Mouse (Mus musculus) frontal cortex, adult (tissue): ENCODE measurements around the gene Lmf1.
A peak's percentile ranks its signal among the peaks of the same experiment; 100 is the strongest.

Source experiments
- ATAC-seq: cut with Nextera tagmentation; 2 replicates; pipeline ENCODE4 v1.9.2; 2017; ENCODE audit warnings: mild to moderate bottlenecking, moderate library complexity, mixed read lengths; ENCODE audit not compliant: low TSS enrichment

The Lmf1 gene

DNA sequence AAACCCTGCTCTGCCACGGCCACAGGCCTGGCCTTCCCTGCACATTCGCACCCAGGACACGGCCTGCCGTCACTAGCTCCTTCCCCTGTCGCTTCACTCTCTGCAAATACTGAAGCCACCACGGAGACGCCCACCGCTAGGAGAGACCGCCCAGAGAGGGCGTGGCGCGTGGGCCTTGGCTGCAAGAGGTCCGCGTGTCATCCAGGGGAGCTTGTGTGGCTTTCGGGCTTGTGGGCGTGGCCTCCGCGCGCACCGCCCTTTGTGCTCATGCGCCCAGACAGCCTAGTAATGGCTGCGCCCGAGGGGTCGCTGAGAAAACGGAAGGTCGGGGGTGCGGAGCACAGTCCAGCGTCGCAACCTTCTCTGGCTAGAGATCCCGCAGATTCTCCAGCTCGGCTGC is at the start of gene Lmf1:
Gene Lmf1 (plus strand): TSS at position 166 of the 400 bp plus-strand sequence.
- peak; percentile 87 for ATAC-seq

DNA sequence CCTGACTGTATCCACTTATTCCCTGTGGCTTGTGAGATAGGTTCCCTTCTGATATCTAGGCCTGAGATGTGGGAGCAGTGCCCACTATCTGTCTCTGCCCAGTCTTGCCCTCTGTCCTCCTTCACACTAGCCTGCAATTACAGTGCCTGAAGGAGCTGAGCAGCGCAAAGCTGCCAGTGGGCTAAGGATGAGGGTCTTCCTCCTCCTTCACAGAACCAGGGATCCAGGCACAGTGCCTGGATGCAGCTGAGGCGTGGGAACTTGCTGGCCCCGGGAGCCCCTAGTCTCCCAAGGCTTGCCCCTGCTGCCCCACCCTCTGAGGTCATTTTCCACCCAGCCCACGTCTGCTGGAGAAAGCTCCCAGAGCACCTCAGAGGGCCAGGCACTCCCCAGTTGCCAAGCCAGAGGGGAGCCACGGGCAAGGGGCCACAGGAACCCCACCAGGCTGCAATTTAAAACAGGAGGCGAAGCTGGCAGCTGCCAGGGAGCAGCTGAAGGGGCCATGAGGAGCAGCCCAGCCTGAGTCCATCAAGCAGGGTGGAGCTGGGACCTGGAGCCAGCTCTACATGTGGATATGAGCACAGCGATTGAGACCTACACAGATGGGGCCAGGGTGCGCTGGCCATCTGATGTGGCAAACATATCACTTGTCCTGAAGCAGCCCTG is 48.4 kb upstream of the Lmf1 start:
- no peak for ATAC-seq

DNA sequence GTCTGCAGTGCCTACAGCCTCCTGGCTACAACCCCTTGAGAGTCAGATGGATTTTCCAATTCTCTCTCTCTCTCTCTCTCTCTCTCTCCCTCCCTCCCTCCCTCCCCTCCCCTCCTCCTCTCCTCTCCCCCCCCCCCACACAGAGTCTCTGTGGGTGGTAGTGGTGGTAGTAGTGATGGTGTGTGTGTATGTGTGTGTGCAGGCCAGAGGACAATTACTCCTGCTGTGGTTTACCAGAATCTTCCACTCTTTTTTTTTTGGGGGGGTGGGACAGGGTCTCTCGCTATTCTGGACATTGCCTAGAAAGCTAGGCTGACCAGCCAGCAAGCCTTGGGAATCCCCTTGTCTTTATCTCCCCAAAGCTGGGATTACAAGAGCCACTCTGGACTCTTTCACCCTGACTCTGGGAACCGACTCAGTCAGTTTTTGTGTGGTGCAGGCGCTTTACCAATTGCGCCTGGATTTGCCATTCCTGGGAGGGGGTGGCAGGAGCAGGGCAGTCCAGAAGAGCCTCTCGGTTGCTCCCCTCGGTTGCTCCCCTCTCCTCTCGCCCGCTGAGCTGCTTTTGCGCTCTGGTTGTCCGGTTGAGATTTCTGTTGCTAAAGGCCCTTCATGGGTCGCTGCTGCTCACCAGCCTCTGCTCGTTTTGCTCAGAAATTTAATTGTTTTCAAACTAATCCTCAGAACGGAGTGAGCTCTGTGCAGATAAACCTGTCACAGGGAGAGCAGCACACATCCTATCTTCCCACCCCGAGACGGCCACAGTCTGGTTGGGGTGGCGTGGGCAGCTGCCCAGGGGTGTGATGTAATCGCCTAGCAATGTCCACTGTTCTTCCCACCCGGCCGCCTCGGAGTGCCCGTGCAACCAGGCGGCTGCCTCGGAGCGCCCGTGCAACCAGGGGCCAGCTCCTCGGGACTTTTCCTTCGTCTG is 39.7 kb upstream of the Lmf1 start:
- ATAC-seq = peak; percentile 88; the same call in 1 of the 2 replicates

DNA sequence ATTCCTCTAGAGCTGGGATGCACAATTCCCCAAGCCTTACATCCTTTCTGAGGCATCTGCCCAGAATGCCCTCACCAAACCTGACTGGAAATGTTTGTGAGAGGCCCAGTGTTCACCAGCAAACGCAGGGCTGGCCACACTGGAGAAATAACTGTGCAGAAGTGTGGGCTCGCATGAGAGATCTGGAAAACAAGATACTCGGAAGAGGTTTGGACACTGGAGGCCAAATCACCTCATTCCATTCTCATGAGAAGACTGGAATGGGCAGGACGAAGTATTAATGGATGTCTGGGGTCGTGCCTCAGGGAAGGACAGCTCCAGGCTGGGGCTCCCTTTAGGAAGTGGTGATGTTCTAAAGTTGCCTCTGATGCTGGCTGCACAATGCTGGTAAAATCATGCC is 38.2 kb upstream of the Lmf1 start:
- no peak for ATAC-seq

DNA sequence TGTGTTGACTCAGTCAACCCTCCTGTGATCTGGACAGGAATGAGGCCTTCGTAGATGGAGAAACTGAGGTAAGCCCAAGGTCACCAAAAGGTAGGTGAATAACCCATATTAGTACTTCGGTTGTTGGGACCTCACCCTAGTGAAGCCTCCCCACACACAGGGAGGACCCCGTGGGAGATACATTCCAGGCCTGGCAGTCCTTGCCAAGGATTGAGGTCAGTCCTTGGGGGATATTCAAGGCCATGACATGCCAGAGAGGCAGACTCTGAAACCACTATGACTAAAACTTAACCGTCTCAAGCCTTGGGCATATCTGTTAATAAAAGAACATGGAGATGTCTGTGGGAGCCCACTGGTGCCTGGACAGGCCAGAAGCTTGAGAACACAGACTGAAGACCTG is 37.1 kb upstream of the Lmf1 start:
- ATAC-seq = no peak

DNA sequence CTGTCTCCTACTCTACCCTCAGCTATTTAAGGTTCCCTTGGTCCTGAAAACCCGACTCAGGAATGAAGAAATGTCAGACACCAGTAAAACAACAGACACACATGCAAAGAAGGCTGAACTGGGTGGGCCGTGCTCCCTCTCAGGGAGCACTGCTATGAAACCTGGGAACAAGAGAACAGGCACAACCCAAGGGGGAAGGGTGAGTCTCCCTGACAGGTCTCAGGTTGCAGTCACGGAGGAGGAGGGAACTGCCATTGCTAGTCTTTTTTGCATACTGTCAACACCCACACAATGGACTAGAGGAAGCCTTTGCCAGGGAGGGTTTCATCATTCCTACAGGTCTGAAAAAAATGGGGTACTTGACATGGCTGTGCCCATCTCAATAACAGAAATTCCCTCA is 31.9 kb upstream of the Lmf1 start:
- peak; percentile 13; the same call in 1 of the 2 replicates for ATAC-seq

DNA sequence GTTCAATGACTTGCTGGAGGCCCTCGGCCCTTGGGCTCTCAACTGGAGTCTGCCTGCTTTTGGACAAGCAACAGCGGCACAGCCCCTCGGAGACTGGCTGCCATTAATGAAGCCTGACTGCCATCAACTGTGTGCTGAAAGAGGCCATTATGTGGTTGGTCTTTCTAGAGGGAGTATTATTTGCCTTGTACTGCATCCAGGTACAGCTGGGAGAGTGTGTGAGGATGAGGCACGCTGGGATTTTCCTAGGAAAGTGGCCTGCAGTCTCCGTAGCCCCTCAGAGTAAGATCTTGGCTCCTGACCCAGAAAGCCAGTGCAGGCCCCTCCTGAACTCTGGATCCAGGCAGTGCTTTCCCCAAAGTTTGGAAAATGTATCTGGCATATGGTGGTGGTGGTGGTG is 28.9 kb upstream of the Lmf1 start:
- ATAC-seq = no peak

DNA sequence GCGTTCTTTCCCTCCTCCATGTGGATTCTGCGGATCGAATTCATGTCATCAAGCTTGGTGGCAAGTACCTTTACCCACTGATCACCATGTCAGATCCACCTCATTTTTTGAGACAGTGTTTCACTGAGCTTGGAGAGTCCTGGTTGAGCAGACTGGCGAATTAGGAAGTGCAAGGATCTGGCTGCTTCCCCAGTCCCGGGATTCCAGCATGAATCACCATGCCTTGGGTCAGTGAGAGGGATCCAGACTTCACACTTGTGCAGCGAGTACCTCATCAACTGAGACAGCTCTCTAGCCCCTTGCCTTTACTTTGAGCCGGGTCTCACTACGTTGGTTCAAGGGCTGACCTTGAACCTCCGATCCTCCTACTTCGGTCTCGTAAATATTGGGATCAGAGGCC is 27.6 kb upstream of the Lmf1 start:
- ATAC-seq = no peak

DNA sequence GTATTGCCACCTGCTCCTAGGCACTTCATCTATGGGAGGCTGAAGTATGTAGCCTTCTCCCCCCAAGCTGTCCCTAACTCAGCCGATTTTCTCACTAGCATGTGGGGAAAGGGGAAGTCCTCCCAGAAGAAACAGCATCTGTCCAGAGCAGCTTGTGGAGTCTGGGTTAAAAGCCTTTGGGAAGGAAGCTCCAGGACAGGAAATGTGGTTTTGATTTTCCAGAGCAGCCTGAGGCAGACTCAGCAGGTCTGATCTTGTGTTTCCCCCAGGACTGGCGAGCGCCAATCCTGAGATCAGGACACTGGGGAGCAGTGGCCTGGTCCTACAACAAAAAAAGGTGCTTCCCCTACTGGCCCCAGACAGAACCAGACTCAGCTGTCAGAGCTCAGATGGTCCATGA is 23.7 kb upstream of the Lmf1 start:
- ATAC-seq = no peak

DNA sequence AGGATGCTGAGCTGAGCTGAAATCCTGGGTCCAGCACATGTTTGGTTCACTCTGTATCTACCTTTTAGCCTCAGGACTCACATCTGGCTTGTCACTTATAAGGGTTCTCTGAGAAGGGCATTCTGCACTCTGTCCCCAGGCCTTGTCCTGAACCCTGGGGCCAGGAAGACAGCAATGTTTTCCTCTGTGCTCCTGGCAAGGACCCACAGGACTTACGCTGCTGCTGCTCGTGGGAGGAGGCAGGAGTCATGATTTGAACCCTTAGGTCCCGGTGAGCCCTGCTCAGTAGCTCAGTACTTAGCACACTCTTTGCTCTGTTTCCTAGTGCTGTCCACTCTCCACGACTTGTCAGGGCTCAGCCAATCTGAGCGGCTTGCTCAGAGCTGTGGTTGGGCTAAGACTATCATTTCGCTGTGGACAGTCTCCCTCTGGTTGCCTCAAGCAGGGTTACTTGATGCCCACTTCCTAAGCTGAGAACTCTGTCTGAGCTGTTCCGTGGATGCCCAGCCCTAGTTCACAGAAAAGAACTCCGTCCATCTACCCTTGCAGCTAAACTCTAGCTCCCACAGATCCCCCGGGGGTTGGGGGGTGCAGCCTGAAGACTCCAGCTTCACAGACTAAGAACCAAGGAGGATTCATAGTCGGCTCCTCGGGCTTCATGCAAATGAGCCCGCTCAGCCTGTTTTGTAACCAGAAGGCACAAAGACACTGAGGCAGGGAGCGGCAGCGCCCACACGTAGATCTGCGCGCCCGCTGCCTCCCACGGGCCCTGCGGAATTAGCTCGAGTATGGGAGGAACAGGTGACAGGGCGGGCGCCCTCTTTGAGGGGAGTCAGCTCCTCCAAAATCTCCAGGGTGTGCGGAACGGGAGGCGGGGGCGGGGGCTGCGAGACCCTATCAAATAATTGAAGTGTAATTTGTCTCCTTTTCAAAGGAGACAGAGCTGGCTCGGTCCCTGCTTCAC is 22.9 kb upstream of the Lmf1 start:
- ATAC-seq = peak; percentile 86

DNA sequence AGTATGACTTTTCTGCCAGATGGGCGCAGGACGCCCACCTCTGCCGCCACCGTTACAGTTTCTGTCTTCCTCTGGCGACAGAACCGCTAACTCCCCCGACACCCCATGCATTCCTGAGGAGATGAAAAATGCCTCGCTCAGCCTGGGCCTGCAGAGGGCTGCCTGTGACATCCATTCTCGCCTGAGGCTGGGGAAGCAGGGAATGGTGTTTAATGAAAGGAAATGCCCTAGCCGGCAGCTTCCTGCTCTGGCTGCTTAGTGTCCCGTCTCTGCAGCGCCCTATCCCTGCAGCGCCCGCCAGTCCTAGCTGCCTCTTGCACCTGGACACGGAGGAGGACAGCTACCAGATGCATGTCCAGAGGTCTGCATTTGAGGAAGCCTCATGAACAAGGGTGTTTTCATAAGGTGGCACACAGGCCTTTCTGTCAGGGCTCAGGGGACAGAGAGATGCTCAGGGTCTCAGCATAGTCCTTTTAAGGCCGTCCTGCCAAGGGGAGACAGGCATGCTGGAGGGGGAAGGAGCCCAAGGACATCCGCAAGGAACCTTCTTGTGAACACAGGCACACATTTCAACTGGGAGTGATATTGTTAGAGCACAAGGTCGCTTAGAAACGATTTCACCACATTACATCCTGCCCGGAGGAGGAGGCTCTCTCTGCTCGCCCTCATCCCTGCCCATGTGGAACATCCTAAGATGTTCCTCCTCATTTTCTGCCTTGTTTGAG is 22.1 kb upstream of the Lmf1 start:
- ATAC-seq = peak; percentile 86

DNA sequence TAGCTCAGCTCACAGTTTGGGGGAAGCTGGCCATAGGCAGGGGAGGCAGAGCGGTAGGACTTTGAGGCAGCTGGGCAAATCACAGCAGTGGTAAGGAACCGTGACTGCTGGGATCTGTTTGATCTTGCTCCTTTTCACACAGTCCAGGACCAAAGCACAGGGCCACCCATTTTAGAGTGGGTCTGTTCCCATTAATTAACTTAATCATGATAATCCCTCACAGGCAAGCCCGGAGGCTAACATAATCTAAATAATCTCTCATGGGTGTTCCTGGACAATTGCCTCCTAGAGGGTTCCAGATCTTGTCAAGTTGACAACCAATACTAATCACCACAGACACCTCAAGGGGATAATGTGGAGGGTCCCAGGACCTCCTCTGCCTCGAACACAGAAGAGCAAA is 19.3 kb upstream of the Lmf1 start:
- no peak for ATAC-seq

DNA sequence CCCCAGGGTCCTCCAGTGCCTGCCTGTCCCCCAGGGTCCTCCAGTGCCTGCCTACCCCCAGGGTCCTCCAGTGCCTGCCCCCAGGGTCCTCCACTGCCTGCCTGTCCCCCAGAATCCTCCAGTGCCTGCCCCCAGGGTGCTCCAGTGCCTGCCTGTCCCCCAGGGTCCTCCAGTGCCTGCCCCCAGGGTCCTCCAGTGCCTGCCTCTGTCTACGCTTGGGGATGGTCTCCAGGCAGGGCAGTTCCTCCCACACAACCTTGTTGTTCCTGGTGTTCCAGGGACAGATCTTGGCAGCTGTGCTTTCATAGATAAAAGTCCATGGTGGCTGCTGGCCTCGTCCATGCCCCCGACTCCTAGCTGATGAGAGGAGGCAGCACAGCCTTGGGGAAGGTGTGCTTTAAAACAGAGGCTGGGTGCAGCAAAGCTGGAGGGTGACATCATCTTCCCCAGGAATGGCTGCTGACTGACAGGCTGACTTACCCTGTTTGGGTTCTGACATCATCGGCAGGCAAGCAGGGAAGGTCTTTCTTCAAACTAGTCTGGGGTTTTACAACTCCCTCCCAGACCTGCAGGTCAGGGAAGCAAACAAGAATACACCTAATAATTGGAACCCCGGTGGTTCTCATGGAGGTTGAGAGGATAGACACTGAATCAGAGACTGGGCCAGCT is 18.2 kb upstream of the Lmf1 start:
- no peak for ATAC-seq

DNA sequence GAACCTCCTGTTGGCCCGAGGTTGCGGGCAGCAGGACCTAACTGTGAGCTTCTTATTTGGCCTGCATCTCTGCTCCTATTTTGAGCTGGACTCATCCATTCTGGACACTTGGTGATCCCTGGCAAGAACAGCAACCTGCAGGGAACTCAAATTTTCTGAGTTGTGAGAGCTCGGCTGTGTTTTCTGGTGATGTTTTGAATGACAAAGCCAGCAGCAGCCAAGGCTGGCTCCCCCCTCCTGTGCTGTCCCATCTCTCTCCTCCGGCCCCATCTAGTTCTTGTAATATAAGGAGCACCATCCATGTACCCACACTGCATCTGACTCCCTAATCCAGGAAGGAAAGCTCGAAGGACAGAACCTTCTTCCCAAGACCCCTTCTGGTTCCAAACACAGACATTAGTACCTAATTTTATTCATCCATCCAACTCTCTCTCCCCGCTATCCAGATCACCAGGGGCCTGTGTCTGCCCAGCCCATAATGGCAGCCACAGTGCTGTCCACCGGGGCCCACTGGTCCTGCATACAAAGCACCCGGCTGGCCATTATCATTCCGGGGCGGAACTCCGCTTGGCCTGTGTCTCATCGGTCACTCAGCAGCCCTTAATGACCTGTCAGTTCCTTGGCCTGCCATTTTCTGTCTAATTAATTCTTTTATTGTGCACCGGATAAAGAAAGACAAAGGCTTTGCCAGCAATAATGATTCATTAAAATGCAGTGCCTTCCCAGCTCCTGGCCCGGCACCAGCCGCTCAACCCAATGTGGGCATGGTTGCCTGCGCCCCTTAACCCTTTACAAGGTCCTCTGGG is 17.5 kb upstream of the Lmf1 start:
- ATAC-seq = peak; percentile 32

DNA sequence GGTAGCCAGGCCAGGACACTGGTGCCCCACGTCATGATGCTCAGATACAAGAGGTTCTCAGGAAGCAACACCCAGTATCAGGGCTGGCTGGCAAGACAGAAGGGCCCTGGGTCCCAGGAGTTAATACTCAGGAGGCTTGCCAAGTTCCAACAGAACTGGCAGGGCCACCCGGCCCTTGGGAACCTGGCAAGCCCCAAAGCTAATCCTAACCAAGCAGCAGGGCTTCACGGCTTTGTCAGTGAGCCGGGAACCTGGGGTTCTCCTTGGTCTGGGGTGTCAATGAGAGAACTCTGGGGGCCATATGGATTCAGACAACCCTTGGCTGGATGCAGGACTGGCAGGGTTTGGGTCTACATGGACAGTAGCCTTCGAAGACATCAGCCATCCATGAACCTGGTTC is 14.4 kb upstream of the Lmf1 start:
- no peak for ATAC-seq

DNA sequence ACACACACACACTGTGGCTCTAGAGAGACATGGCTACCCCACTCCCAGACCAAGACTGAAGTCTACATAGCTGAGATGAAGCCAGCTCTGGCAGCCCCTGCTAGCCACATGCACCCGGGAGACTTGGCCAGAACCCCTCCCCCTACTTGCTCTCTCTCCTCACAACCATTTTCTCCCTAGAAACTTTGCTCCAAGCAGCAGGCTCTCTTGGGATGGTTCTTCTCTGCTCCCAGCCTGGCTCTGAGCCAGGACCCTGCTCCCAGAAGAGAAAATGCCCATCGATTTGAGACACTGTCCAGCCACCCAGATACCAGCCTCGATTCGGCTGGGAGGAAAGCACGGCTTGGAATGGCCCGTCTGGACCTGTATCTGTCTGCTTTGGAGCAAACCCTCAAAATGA is 13.6 kb upstream of the Lmf1 start:
- ATAC-seq = no peak

DNA sequence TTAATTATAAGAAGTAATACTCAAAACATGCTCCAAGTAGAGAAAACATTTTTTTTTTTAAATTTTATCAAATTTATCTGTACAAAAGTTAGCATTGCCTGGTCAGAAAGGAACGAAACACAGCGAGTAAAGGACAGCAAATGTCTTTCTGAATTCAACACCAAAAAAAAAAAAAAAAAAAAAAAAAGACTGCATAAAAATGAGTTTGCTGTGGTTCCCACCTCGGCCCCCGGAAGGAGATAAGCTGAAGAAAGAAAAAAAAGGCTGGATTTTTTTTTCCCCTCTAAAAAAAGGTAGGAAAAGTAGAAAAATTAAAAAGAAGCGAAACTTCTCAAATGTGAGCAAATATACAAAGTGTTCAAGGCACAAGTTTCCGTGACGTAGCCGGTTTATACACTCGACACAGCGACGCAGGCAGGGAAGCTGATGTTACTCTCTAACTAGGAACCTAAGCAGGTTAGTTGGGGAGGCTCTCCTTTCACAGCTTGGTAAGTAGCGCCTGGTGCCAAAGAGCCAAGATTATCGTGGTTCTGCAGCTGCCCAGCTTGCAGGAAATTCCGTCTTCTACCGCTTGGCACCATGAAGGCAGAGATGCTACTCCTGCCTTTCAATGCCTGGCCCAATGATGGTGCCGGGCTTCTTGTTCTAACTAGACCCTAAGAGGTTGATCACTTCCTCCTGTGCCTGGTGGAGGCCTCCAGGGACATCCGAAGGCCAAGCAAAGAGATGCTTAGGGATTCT is 12.9 kb upstream of the Lmf1 start:
- ATAC-seq = no peak

DNA sequence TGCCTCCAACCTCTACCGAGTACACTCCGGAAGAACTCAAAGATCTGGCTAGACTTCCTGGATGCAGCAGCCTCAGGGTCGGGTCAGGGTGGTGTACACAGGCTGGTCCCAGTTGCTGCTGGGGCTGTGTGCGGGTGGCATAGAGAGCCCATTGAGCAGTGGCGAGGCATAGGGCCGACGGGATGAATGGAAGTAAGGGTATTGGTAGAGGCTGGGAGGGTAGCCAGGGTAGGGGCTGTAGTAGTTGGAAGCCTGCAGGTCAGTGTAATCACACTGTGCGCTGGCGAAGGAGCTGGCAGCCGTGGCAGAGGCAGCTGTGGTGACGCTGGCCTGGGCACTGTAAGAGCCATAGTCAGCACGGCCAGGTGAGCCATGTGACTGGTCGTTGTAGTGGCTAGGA is 11.6 kb upstream of the Lmf1 start:
- ATAC-seq = peak; percentile 13; the same call in 1 of the 2 replicates

DNA sequence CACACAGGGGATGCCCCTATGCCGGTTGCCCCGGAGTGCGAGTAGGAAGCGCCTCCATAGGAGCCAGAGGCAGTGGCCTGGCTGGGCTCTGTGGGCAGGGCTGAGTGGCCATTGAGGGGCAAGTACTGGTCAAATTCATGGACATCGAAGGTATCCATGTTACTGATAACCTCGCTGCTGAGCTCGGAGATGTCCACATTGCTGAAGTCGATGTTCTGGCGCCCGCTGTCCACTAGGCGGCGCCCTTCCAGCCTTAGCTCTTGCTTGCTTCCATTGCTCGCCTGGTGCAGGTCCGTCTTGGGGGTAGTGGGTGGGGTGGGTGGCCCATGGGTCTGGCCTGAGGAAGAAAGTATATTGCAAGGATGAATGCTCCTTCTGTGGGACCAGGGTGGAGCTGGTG is 11.1 kb upstream of the Lmf1 start:
- peak; percentile 12; the same call in 1 of the 2 replicates for ATAC-seq
